Mouse (Mus musculus) embryo, embryonic 11.5 days (tissue): ENCODE results near the gene Krt18.
"Not testable (repeated sequence)": the region's sequence is repeated elsewhere in the genome, so short reads cannot be mapped to it uniquely, and the experiment has no call there.

Experiments used
- DNase-seq: peaks from one replicate; pipeline ENCODE4 v3.0.0-alpha.2; 2012; ENCODE audit warnings: low read depth, low spot score

Gene Krt18

DNA sequence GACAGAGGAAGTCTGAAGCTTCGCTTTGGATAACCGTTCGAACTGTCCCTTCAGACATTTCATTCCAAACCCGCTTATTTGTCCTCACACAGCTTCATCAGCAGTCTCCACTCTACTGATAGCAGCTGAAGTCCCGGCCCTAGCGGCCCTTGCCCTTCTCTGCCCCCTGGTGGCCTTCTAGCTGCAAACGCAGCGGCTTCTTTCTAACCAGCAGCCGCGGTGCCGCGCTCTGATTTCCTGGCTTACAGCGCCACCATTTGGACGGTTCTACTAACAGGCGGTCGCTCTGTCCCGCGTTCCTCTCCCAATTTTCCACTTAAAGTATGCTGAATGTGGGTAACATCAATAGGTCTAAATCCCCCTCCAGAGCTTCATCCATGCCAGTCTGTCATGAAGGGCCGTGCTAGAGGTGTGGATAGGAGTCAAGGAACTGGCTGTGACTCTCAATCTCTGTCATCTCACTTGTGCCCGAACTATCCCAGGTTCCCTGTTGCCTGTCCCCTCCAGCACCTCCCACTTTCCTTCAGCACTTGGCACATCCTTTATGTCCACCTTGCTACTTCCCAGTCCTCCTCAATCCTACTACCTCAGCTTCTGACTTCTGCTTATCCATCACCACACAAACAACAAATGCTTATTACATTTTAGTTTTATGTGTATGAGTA lies 37.8 kb downstream of the Krt18 start:
- DNase-seq = peak; percentile 89

GRCm38 (mm10) chr15:102070476-102071467 lies 42.8 kb downstream of the Krt18 start:
- DNase-seq = no peak

DNA sequence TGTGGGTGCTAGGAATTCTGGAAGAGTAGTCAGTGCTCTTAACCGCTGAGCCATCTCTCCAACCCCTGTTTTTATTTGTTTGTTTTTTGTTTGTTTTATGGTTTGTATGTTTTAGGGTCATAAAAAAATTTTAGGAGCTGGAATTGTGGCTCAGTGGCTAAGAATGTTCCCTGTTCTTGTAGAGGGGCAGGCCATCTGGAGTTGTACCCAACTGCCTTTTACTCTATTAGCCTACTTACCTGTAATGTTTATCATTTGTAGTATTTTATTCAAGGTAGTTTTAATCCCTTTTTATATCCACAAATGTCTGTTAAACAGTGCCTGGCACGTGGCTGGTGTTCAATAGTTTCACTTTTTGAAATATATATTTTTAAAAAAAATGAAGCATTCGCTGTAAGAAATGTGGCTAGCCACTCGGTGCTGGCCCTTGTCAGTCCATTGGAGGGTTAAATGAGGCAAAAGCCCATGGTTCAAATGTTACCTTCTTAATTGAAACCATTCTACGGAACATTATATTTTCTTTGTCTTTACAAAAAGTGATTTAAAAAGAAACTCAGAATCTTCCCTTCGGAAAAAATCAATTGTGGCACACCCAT lies 45.1 kb downstream of the Krt18 start:
- no peak for DNase-seq

- peak; percentile 99 for DNase-seq
These were observed 45.6 kb downstream of the Krt18 start, which contains the start of gene Eif4b for GRCm38 (mm10) chr15:102073559-102074069. Eif4b (plus strand) TSS chr15:102073773.

- DNase-seq = peak; percentile 46
These were observed 46.2 kb downstream of the Krt18 start for GRCm38 (mm10) chr15:102074070-102074731.

DNA sequence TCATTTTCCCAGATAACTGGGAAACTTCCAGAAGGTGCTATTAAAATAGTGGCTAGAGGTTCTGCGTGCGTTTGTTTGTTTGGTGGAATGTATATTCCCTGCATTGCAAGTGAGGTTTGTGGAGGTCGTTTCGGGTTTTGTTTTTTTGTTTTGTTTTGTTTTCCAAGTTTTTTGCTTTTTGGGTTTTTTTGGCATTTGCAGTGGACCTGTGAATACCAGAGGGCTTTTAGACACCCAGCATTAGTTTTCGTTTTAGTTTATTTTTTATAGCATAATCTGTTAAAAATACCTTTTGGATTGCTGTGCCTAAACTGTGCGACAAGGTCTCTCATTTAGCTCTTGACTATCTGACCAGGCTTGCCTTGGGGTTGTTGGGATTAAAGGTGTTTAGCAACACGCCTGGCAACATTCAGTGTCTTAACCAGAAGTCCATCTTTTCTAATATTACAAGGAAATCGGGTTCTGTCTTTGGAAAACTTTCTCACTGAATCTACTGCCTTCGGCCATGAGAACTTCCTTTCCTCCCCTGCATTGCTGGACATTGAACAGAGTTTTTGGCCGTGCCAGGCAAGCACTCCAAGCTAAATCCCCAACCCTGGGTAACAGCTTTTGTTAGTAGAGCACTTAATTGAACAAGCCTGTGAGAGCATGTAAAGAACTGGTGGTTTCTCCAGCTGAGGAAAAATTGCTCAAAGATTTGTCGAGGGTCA lies 47.1 kb downstream of the Krt18 start:
- no peak for DNase-seq

DNA sequence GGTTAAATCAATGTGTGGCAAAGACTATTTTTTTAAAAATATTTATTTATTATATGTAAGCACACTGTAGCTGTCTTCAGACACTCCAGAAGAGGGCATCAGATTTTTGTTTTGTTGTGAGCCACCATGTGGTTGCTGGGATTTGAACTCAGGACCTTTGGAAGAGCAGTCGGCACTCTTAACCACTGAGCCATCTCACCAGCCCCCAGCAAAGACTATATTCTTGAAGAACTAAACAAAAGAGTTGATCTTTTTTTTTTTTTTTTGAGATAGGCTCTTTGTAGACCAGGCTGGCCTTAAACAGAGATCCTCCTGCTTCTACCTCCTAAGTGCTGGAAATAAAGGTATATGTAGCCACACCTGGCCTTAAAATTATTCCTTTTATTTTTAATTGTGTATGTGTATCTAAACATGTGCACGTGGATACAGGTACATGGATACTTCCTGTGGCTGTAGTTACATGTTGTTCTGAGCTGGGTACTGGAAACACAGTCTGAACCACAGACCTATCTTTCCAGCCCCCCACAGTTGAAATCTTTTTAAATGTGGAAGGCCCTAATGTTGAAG lies 49.2 kb downstream of the Krt18 start:
- DNase-seq = no peak

DNA sequence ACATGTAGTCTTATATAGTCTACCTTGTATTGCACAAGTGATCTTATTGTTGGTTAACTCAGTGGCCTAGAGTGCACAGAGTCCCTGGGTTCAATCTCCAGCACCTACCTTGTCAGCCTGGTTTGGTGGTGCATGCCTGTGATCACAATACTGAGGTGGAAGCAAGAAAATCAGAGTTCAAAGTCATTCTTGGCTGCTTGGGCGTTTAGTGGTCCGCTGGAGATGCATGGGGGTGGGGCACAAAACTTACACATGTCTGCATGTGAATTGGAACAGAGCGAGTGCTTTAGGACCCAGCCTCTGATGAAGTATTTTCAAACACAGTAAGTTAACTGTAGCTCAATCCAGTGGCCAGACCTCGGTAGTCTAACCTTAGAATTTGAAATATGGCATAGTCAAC lies 51.2 kb downstream of the Krt18 start:
- DNase-seq = no peak

- DNase-seq = not testable (repeated sequence)
These were observed 51.9 kb downstream of the Krt18 start for GRCm38 (mm10) chr15:102079924-102080323.

GRCm38 (mm10) chr15:102080429-102080828 lies 52.4 kb downstream of the Krt18 start:
- DNase-seq = no peak
